Mouse (Mus musculus): ENCODE data around the gene Olfr1264.

The Olfr1264 gene

DNA sequence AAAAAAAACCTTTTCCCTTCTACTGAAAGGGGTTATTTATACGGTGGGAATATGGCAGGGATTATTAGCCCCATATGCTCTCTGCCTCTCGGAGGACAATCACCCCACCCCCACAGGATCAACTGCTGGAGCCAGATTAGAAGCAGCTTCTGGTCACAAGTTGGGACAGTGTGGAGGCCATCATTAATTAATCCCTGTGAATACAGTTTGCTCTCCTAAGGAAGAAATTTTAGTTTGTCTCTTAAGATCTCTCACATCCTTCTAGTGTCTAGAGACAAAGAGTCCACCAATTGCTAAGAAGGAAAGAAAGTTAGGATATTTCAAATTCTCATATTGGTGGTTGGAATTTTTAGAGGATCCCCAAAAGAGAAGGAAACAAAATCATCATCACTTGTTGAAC, at the start of gene Olfr1264:
TSS of gene Olfr1264 (minus strand) at position 101 of the 400 bp plus-strand sequence.
- no peak for DNase-seq

GRCm38 (mm10) chr2:90070065-90070464, 44.7 kb upstream of the Olfr1264 start:
- no peak for DNase-seq

- no peak for DNase-seq
These were observed 38.1 kb upstream of the Olfr1264 start, which contains the start of gene Olfr140 for GRCm38 (mm10) chr2:90063494-90063893. Gene Olfr140 (minus strand): TSS chr2:90063594.

GRCm38 (mm10) chr2:90035037-90035436, 9.7 kb upstream of the Olfr1264 start, which contains the start of gene Olfr1265:
Gene Olfr1265 (plus strand): TSS chr2:90035337.
- no peak for DNase-seq

- no peak for DNase-seq
These were observed 13.5 kb downstream of the Olfr1264 start, which contains the start of gene Olfr1263 for GRCm38 (mm10) chr2:90011831-90012230. Gene Olfr1263 (plus strand): TSS chr2:90012131.

DNA sequence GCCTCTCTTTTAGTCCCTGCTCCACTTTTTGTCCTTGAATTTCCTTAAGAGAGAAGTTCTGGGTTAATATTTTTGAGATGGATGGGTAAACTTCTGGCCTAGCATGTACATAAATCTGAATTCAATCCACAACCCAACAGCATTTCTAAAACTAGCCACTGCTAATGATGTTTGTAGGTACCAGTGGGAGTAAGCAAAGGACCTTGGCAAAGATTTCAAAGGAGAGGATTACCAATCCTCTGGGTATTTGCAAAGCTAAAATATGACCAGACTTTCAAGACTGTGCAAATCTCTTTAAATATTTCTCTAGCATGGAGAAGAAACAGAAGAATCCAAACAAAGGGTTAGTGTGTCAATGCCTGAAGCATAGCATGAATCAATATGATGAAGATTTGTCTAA, 25.5 kb downstream of the Olfr1264 start, which contains the start of gene Olfr1262:
TSS of gene Olfr1262 (plus strand) at position 301 of the 400 bp plus-strand sequence.
- no peak for DNase-seq

DNA sequence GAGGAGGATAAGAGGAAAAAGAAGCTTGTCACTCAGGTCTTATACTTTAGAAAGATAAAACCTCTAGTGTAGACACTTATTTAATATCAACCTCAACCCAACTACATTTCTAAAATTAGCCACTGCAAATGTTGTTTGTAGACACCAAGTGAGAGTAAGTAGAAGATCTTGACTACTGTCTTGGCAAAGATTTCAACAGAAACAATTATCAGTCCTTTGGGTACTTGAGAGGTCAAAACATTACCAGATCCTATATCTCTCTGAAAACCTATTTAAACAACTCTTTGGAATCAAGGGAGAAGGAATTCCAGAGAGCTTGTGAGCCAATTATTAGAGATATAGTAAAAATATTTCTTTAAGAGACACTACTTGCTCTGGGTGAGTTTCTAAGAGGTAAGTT, 34.5 kb downstream of the Olfr1264 start, which contains the start of gene Olfr1261:
TSS of gene Olfr1261 (plus strand) at position 301 of the 400 bp plus-strand sequence.
- DNase-seq = no peak

GRCm38 (mm10) chr2:89977709-89978108, 47.7 kb downstream of the Olfr1264 start:
- DNase-seq = no peak

GRCm38 (mm10) chr2:89974184-89974583, 51.2 kb downstream of the Olfr1264 start, which contains the start of gene Olfr1260:
Gene Olfr1260 (plus strand): TSS chr2:89974340.
- no peak for DNase-seq
